Mouse (Mus musculus): Measurements from ENCODE around the gene Zfp455.
"Not testable (repeated sequence)": the region's sequence is repeated elsewhere in the genome, so short reads cannot be mapped to it uniquely, and the experiment has no call there.

The Zfp455 gene

DNA sequence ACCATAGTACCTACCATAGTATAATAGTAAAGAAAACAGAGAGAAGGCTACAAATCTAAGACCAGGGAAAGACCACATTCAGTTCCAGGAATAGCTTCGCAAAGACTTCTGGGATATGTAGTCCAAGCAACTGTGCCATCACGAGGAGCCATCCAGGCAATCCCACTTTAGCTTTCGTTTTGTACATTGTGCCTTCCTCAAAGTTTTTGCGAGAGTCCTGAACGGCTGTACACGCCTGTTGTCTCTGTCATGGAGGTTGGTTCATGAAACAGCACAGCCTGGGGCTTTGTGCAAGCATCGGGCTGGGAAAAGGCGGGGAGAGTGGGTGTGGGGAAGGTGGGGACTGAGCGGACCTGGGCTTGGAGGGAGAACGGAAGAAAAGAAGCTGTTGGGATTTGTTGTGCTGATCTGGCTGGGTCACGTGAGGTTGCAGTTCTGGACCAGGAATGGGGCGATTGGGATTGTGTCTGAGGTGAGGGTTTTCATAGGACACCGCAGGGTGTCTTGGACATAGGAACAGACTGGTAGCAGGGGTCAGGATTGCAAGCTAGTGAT, at the start of gene Zfp455:
Gene Zfp455, plus strand, starts transcription at position 167 of the 555 bp plus-strand sequence.
- DNase-seq, result peak; percentile 86

- DNase-seq, result not testable (repeated sequence)
These were observed 28.2 kb upstream of the Zfp455 start for GRCm38 (mm10) chr13:67166122-67166521.

GRCm38 (mm10) chr13:67172991-67173722, 21.1 kb upstream of the Zfp455 start, which contains the start of gene Rsl1:
Gene Rsl1 (plus strand): TSS chr13:67173182.
- DNase-seq, result peak; percentile 94

DNA sequence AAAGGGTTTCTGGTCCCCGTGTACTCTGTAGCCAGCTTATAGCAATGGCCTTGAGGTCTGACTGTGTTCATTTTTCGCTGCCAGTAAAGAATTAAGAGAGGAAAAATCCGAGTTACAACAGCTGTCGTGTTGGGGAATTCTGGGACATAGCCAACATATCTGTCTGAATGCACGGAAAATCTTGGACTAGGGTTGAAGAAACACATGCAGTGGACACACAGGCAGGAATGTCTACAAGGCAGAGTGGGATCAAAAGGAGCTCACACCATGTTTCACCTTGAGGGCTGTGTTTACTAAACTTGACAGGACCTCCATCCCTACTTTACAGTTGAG, 20.6 kb upstream of the Zfp455 start:
- DNase-seq, result no peak

DNA sequence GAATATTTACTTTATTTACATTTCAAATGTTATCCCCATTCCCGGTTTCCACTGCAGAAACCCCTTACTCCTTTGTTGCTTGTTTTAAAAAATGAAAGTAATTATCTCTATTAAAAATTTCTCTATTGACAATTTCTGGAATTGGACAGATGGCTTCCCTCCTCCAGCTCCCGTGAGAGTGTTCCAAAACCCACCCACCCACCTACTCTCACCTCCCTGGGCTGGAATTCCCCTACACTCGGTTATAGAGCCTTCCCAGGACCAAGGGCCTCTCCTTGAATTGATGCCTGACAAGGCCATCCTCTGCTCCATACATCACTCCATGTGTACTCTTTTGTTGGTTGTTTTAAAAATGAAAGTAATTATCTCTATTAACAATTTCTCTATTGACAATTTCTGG, 7.3 kb downstream of the Zfp455 start:
- no peak for DNase-seq

DNA sequence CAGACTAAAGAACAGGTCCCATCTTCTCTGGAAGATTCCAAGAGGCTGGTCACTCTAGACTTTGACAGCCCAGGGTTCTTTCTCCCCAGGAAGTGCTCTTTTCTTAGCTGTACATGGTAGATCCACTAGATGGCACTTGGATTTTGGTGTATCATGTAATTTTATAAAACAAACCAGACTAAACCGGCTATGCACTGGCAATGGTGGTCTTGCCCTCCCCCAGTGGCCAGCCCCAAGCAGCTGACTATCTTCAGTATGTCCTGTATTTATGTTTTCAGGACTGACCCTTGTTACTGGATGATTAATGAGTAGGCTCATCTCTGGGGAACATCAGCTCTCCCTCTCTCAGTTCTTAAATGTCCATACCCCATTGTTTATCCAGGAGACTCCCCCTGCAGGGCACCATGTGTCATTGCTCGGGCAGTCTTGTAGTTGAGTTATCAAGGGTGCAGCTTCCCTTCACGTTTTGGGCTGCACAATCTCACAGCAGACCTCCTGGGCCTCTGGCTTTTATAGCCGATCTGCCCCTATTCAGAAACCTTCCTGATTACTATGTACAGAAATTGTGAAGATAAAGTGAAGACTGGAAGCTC, 19.8 kb downstream of the Zfp455 start:
- DNase-seq, result no peak

All from lung, postnatal 36 days (tissue).